Mouse (Mus musculus) B cell, adult 2 months (primary cell): ENCODE results near the gene Ezh2.

Experiments used
- DNase-seq, 2 experiments: peaks; one replicate each; pipeline ENCODE4 v3.0.0; 2022

The Ezh2 gene

GRCm38 (mm10) chr6:47535333-47535732, 59.8 kb downstream of the Ezh2 start:
- no peak for DNase-seq

GRCm38 (mm10) chr6:47532547-47532946, 62.6 kb downstream of the Ezh2 start:
- DNase-seq = no peak

DNA sequence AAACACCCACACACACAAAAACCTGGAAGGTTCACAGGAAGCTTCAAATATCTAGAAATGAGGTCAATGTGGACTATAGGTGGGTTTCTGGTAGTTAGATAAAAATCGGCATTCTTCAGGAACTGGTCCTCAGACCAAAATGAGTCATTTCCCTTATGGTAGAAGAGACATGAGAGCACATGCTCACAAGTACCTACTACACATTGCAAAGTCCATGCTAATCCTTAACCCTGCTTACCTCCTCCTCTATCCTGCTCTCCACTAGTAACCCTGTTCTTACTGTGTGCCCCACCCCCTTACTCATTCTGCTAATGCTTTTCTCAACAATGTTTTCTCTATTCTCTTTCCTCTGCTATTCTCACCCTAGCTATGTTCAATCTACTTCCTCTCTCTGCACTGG, 67.5 kb downstream of the Ezh2 start:
- no peak for DNase-seq

DNA sequence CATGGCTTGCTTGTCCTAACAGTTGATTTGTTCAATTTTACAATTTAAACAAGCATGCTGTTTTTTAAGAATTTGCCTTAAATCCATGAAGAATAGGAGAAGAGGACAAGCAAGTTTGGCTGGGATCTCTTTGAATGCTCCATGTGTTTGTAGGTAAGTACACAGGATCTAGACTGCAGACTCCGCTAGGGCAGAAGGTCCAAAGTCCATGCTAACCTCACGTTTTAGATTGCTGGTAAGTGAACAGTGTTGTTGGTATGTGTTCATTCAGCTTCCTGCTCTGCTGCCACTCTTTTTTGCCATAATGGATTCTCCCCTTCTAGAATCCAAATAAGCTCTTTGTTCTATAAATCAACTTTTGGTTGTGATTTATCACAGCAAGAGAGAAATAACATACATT, 68.0 kb downstream of the Ezh2 start:
- DNase-seq = no peak

- DNase-seq = no peak
Observed at GRCm38 (mm10) chr6:47526446-47526845, 68.7 kb downstream of the Ezh2 start.

GRCm38 (mm10) chr6:47525041-47525440, 70.1 kb downstream of the Ezh2 start:
- DNase-seq = no peak

DNA sequence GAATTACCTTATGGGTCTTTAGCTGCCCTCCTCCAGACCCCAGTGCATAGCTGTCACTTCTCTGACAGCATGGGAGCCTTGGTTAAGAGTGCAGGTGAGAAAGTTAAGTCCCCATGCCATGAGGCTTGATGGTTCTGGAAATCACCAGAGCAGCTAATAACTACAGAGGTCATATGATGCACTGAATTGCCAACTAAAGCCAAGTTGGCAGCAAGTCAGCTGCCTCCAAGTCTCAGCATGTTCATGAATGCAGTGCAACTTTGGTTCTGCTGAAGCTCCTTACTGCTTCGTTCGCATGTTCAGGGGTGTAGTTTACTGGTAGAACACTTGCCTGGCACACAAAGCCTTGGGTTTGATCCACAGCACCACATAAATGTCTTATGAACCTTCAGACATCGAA, 72.7 kb downstream of the Ezh2 start:
- DNase-seq = no peak

DNA sequence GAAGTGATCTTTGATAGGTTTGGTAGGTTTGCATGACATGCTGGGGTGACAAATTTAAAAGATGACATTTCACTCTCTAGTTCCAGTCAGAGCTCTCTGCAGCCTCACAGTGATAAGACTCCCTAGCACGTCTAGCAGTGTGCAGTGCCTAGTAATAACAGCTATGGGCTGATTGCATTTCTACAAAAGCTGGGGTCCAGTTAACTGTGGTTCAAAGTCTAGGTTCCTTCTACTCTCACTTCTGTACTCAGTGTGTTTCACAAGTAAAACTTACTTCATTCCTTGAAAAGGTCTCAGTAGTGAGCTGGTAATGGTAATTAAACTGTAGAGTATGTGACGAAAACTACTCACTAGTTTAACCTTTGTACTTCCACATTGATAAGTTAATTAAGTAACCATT, 75.1 kb downstream of the Ezh2 start:
- no peak for DNase-seq

DNA sequence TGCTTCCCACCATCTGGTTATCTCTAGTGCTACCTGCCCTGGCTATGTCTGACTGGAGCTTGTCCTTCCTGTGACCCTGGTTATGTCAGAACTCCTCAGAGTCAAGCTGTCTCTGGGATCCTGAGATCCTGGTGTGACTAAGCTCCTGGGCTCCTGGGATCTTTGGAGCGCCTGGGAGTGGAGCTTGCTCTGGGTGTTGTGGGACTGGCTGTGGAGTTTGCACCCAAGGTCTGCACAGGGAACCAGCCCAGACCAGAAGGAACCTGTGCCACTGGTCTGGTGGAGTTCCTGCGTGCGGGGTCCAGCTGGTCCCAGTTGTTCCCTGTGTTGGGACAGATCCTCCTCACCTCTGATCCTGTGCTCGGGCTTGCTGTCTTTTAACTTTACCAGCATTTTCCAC, 100.6 kb downstream of the Ezh2 start:
- no peak for DNase-seq

- DNase-seq = no peak
Observed at GRCm38 (mm10) chr6:47482027-47482426, 113.1 kb downstream of the Ezh2 start.
